Mouse (Mus musculus): ENCODE data around the gene A630023A22Rik.

Gene A630023A22Rik

GRCm38 (mm10) chr14:34102601-34103000 lies at the start of gene A630023A22Rik:
Gene A630023A22Rik, minus strand, starts transcription at chr14:34102754.
- no peak for DNase-seq

GRCm38 (mm10) chr14:34152342-34152741 lies 49.8 kb upstream of the A630023A22Rik start, which contains the start of gene Npy4r:
Gene Npy4r, minus strand, starts transcription at chr14:34152489.
- DNase-seq: no peak

GRCm38 (mm10) chr14:34142915-34143314 lies 40.4 kb upstream of the A630023A22Rik start:
- no peak for DNase-seq

GRCm38 (mm10) chr14:34142316-34142715 lies 39.8 kb upstream of the A630023A22Rik start:
- DNase-seq: no peak

- DNase-seq: no peak
Measured at GRCm38 (mm10) chr14:34139671-34140664, 37.4 kb upstream of the A630023A22Rik start.

- no peak for DNase-seq
Measured at GRCm38 (mm10) chr14:34135391-34135790, 32.8 kb upstream of the A630023A22Rik start.

GRCm38 (mm10) chr14:34131216-34131615 lies 28.7 kb upstream of the A630023A22Rik start:
- no peak for DNase-seq

- DNase-seq: no peak
Measured at GRCm38 (mm10) chr14:34121691-34122090, 19.1 kb upstream of the A630023A22Rik start.

GRCm38 (mm10) chr14:34120923-34121351 lies 18.4 kb upstream of the A630023A22Rik start:
- DNase-seq: no peak

- no peak for DNase-seq
Measured at GRCm38 (mm10) chr14:34120016-34120910, 17.7 kb upstream of the A630023A22Rik start.

GRCm38 (mm10) chr14:34119046-34119723 lies 16.6 kb upstream of the A630023A22Rik start:
- peak; percentile 85 for DNase-seq

- no peak for DNase-seq
Measured at GRCm38 (mm10) chr14:34114311-34114710, 11.8 kb upstream of the A630023A22Rik start.

- no peak for DNase-seq
Measured at GRCm38 (mm10) chr14:34107594-34107993, 5.0 kb upstream of the A630023A22Rik start.

GRCm38 (mm10) chr14:34106389-34107062 lies 4.0 kb upstream of the A630023A22Rik start:
- DNase-seq: no peak

GRCm38 (mm10) chr14:34104892-34105291 lies 2.3 kb upstream of the A630023A22Rik start:
- peak; percentile 64 for DNase-seq

- DNase-seq: no peak
Measured at GRCm38 (mm10) chr14:34103855-34104254, 1.3 kb upstream of the A630023A22Rik start.

- no peak for DNase-seq
Measured at GRCm38 (mm10) chr14:34096161-34096560, 6.4 kb downstream of the A630023A22Rik start.

- DNase-seq: no peak
Measured at GRCm38 (mm10) chr14:34092856-34093255, 9.7 kb downstream of the A630023A22Rik start.

GRCm38 (mm10) chr14:34091475-34091874 lies 11.1 kb downstream of the A630023A22Rik start:
- no peak for DNase-seq

- DNase-seq: no peak
Measured at GRCm38 (mm10) chr14:34089796-34090195, 12.8 kb downstream of the A630023A22Rik start.

GRCm38 (mm10) chr14:34087856-34088398 lies 14.6 kb downstream of the A630023A22Rik start:
- DNase-seq: no peak

GRCm38 (mm10) chr14:34086806-34087205 lies 15.7 kb downstream of the A630023A22Rik start:
- DNase-seq: peak; percentile 8

Data from cerebellum, adult 9-10 months (tissue).